Mouse (Mus musculus): ENCODE results near the gene Lrrc3c.

DNA sequence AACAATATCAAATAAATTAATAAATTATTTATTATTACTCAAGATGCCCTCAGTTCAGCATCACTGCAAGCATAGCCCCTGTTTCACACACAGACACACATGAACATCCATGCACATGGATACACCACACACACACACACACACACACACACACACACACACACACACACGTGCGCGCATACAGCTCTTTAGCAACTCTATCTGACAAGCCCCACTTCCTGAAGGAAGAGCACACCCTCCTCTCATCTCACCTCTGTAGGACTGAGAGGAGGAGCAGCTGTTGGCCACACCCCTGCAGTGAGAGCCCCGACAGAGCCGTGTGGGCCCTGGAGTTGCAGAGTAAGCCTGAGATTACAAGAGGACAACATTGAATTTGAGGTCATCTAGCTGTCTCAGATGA, 42.0 kb downstream of the Lrrc3c start:
- TF ChIP-seq E2F4 (IDR thresholded peaks at IDR 0.05; ENCODE audit: insufficient read depth) (no peak), POLR2A (IDR thresholded peaks at IDR 0.05; ENCODE audit: insufficient read length, low read depth) (no peak), TCF12 (IDR thresholded peaks at IDR 0.05; ENCODE audit: insufficient read depth, poor library complexity, severe bottlenecking) (no peak), POLR2AphosphoS2 (IDR thresholded peaks at IDR 0.05; ENCODE audit: insufficient read length, low read depth) (no peak), REST (IDR thresholded peaks at IDR 0.05; ENCODE audit: insufficient read depth, insufficient read length) (no peak), MYOG (IDR thresholded peaks at IDR 0.05; ENCODE audit: control insufficient read depth in 1 of 3, insufficient read depth in 1 of 3, insufficient read length in 2 of 3, low read depth in 2 of 3) (no peak), MAX (IDR thresholded peaks at IDR 0.05; ENCODE audit: low read depth) (no peak), CEBPB (IDR thresholded peaks at IDR 0.05; ENCODE audit: insufficient read depth, poor library complexity, severe bottlenecking) (no peak), MYOD1 (IDR thresholded peaks at IDR 0.05; ENCODE audit: control insufficient read depth in 1 of 3, insufficient read length in 2 of 3, low read depth in 2 of 3) (no peak), USF1 (IDR thresholded peaks at IDR 0.05; ENCODE audit: low read depth) (no peak), TCF3 (IDR thresholded peaks at IDR 0.05; ENCODE audit: insufficient read length, low read depth) (no peak)
